Mouse (Mus musculus) E14TG2a.4 (cell line): ENCODE results near the gene Pramel3.
"Not testable (repeated sequence)": the region's sequence is repeated elsewhere in the genome, so short reads cannot be mapped to it uniquely, and the experiment has no call there.

Experiments used
- H3K27me3 ChIP-seq: 2 replicates; pipeline ENCODE4 v1.6.1; 2014; ENCODE audit warnings: low read length, control low read depth; ENCODE audit not compliant: insufficient read depth
- H3K36me3 ChIP-seq: 2 replicates; pipeline ENCODE4 v1.6.1; 2014; ENCODE audit warnings: low read length, control low read depth; ENCODE audit not compliant: insufficient read depth
- H3K4me1 ChIP-seq: replicated peaks from 2 replicates; pipeline ENCODE4 v1.6.1; 2014; ENCODE audit warnings: low read depth, low read length, control low read depth
- H3K4me3 ChIP-seq: replicated peaks from 2 replicates; pipeline ENCODE4 v1.5.1; 2014; ENCODE audit warnings: mild to moderate bottlenecking, low read length
- H3K9me3 ChIP-seq: 2 replicates; pipeline ENCODE4 v1.6.1; 2014; ENCODE audit warnings: low read length, control low read depth

Pramel3 gene

DNA sequence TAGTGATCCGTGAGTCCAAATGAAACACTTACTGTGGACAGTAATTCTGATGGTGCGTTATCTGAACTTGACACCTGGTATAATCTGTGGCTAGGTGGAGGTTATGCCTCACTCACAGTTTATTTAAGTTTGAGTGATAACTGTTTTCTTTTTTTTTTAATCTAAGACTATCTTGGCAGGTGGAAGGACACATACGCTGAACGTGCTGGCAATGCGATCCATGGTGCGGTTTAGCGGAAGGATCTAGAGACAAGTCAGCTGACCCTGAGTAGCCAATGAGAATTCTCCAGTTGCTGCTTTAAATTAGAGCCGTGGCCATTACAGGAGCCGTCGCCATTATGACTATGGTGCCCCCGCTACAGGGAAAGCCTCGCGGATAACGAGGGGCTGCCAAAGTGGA is at the start of gene Pramel3:
Gene Pramel3, plus strand, starts transcription at position 301 of the 400 bp plus-strand sequence.
- H3K27me3 ChIP-seq, H3K36me3 ChIP-seq: not testable (repeated sequence)

GRCm38 (mm10) chrX:135360685-135361084 is 58.6 kb downstream of the Pramel3 start:
- not testable (repeated sequence) for H3K36me3 ChIP-seq, H3K4me1 ChIP-seq, H3K9me3 ChIP-seq, H3K4me3 ChIP-seq, H3K27me3 ChIP-seq

More for the DNA sequence above, at the start of gene Pramel3:
- not testable (repeated sequence) for H3K4me1 ChIP-seq, H3K9me3 ChIP-seq, H3K4me3 ChIP-seq

- H3K9me3 ChIP-seq, H3K4me1 ChIP-seq, H3K36me3 ChIP-seq, H3K4me3 ChIP-seq, H3K27me3 ChIP-seq: not testable (repeated sequence)
Measured at GRCm38 (mm10) chrX:135361943-135362342, 59.8 kb downstream of the Pramel3 start.
